Mouse (Mus musculus): Measurements from ENCODE around the gene 1600015I10Rik. TPM values are rescaled to one million over a fixed set of nuclear protein-coding genes. Genes with fewer than 3 reads are reported as not detected.

Gene 1600015I10Rik
- polyA plus RNA-seq, 1 experiment, result not detected

GRCm38 (mm10) chr6:48906371-48906770 lies 23.3 kb upstream of the 1600015I10Rik start:
- Histone ChIP-seq H3K4me3 (ENCODE audit: insufficient read depth, low read depth, low read length) (no peak overlapping the region), H3K27ac (ENCODE audit: insufficient read depth, low read depth, low read length) (no peak overlapping the region), H3K4me1 (ENCODE audit: control insufficient read depth, insufficient read depth, low read length) (no peaks in the 10 kb centered on the region)
- WGBS, result 94% methylated on average over 14 of the region's 14 CpGs
- TF ChIP-seq POLR2A (IDR thresholded peaks at IDR 0.05; ENCODE audit: insufficient read depth, low read depth, low read length), result no peak
- TF ChIP-seq CTCF (IDR thresholded peaks at IDR 0.05; ENCODE audit: insufficient read depth, low read depth, low read length), result no peak

GRCm38 (mm10) chr6:48909229-48909628 lies 20.5 kb upstream of the 1600015I10Rik start:
- no peak for TF ChIP-seq CTCF (IDR thresholded peaks at IDR 0.05; ENCODE audit: insufficient read depth, low read depth, low read length)
- TF ChIP-seq POLR2A (IDR thresholded peaks at IDR 0.05; ENCODE audit: insufficient read depth, low read depth, low read length), result no peak
- Histone ChIP-seq H3K4me1 (ENCODE audit: control insufficient read depth, insufficient read depth, low read length) (no peaks in the 10 kb centered on the region), H3K4me3 (ENCODE audit: insufficient read depth, low read depth, low read length) (no peak overlapping the region), H3K27ac (ENCODE audit: insufficient read depth, low read depth, low read length) (no peak overlapping the region)
- 92% methylated on average over 1 of the region's 1 CpGs for WGBS

- 20% methylated on average over 3 of the region's 3 CpGs for WGBS
- Histone ChIP-seq H3K27ac (ENCODE audit: insufficient read depth, low read depth, low read length) (no peak overlapping the region), H3K4me3 (ENCODE audit: insufficient read depth, low read depth, low read length) (no peak overlapping the region), H3K4me1 (ENCODE audit: control insufficient read depth, insufficient read depth, low read length) (no peaks in the 10 kb centered on the region)
- TF ChIP-seq CTCF (IDR thresholded peaks at IDR 0.05; ENCODE audit: insufficient read depth, low read depth, low read length) (no peak), POLR2A (IDR thresholded peaks at IDR 0.05; ENCODE audit: insufficient read depth, low read depth, low read length) (no peak)
Observed at GRCm38 (mm10) chr6:48912033-48912432, 17.7 kb upstream of the 1600015I10Rik start.

GRCm38 (mm10) chr6:48913587-48913986 lies 16.1 kb upstream of the 1600015I10Rik start:
- Histone ChIP-seq H3K27ac (ENCODE audit: insufficient read depth, low read depth, low read length) (no peak overlapping the region), H3K4me1 (ENCODE audit: control insufficient read depth, insufficient read depth, low read length) (no peaks in the 10 kb centered on the region), H3K4me3 (ENCODE audit: insufficient read depth, low read depth, low read length) (no peak overlapping the region)
- TF ChIP-seq POLR2A (IDR thresholded peaks at IDR 0.05; ENCODE audit: insufficient read depth, low read depth, low read length), result no peak
- TF ChIP-seq CTCF (IDR thresholded peaks at IDR 0.05; ENCODE audit: insufficient read depth, low read depth, low read length), result no peak
- 97% methylated on average over 2 of the region's 2 CpGs for WGBS

GRCm38 (mm10) chr6:48949596-48949995 lies 19.9 kb downstream of the 1600015I10Rik start:
- no peak overlapping the region for H3K27ac ChIP-seq (ENCODE audit: insufficient read depth, low read depth, low read length)
- H3K4me1 ChIP-seq (ENCODE audit: control insufficient read depth, insufficient read depth, low read length), result no peaks in the 10 kb centered on the region
- WGBS, result 76% methylated on average over 2 of the region's 2 CpGs
- no peak overlapping the region for H3K4me3 ChIP-seq (ENCODE audit: insufficient read depth, low read depth, low read length)
- TF ChIP-seq POLR2A (IDR thresholded peaks at IDR 0.05; ENCODE audit: insufficient read depth, low read depth, low read length) (no peak), CTCF (IDR thresholded peaks at IDR 0.05; ENCODE audit: insufficient read depth, low read depth, low read length) (no peak)

GRCm38 (mm10) chr6:48950676-48951075 lies 21.0 kb downstream of the 1600015I10Rik start:
- H3K4me3 ChIP-seq (ENCODE audit: insufficient read depth, low read depth, low read length), result no peak overlapping the region
- H3K27ac ChIP-seq (ENCODE audit: insufficient read depth, low read depth, low read length), result no peak overlapping the region
- no peaks in the 10 kb centered on the region for H3K4me1 ChIP-seq (ENCODE audit: control insufficient read depth, insufficient read depth, low read length)
- no peak for TF ChIP-seq CTCF (IDR thresholded peaks at IDR 0.05; ENCODE audit: insufficient read depth, low read depth, low read length)
- TF ChIP-seq POLR2A (IDR thresholded peaks at IDR 0.05; ENCODE audit: insufficient read depth, low read depth, low read length), result no peak
- WGBS, result 87% methylated on average over 5 of the region's 5 CpGs

- Histone ChIP-seq H3K4me3 (ENCODE audit: insufficient read depth, low read depth, low read length) (no peak overlapping the region), H3K4me1 (ENCODE audit: control insufficient read depth, insufficient read depth, low read length) (no peaks in the 10 kb centered on the region), H3K27ac (ENCODE audit: insufficient read depth, low read depth, low read length) (no peak overlapping the region)
- TF ChIP-seq POLR2A (IDR thresholded peaks at IDR 0.05; ENCODE audit: insufficient read depth, low read depth, low read length) (no peak), CTCF (IDR thresholded peaks at IDR 0.05; ENCODE audit: insufficient read depth, low read depth, low read length) (no peak)
- 89% methylated on average over 6 of the region's 6 CpGs for WGBS
Observed at GRCm38 (mm10) chr6:48951630-48952029, 21.9 kb downstream of the 1600015I10Rik start.

DNA sequence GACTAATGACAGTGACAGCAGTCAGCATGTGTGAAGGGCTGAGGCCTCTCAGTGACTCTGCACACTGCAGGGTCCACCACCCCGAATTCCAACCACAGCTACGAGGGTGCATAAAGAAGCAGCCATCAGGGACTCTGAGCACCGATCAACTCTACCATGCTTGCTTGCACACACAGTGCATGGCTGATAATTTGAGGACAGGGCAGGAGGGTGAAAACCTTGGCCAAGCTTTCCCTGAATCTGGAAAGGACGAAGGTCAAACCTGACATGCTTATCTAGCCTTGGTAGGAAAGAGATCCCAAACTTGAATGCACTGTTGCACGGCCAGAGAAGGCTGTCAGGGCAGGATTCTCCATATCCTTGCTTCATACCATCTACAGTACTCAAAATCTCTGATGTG lies 23.5 kb downstream of the 1600015I10Rik start:
- Histone ChIP-seq H3K4me3 (ENCODE audit: insufficient read depth, low read depth, low read length) (no peak overlapping the region), H3K27ac (ENCODE audit: insufficient read depth, low read depth, low read length) (no peak overlapping the region), H3K4me1 (ENCODE audit: control insufficient read depth, insufficient read depth, low read length) (no peaks in the 10 kb centered on the region)
- TF ChIP-seq POLR2A (IDR thresholded peaks at IDR 0.05; ENCODE audit: insufficient read depth, low read depth, low read length) (no peak), CTCF (IDR thresholded peaks at IDR 0.05; ENCODE audit: insufficient read depth, low read depth, low read length) (no peak)
- WGBS, result 91% methylated on average over 5 of the region's 5 CpGs

- Histone ChIP-seq H3K4me1 (ENCODE audit: control insufficient read depth, insufficient read depth, low read length) (no peaks in the 10 kb centered on the region), H3K27ac (ENCODE audit: insufficient read depth, low read depth, low read length) (no peak overlapping the region)
- WGBS, result 88% methylated on average over 5 of the region's 5 CpGs
Observed at GRCm38 (mm10) chr6:48954211-48954610, 24.5 kb downstream of the 1600015I10Rik start.

DNA sequence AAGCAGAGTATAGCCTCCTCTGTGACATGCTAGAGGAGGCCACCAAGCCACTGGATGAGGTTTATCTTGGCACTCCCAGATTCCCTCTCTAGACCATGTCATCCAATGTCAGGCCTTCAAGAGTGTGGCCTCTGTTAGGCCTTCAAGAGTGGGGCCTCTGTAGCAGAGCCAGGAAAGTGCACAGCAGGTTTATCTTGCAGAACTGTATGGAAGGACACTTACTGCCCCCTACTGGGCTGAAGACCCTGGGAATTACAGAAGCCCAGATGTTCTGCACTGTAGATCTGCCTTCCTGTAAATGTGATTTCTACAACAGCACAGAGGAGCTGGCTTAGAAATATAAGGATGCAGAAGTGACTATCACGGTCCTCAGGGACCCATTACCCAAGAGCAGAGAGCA lies 25.3 kb downstream of the 1600015I10Rik start:
- H3K27ac ChIP-seq (ENCODE audit: insufficient read depth, low read depth, low read length), result no peak overlapping the region
- TF ChIP-seq POLR2A (IDR thresholded peaks at IDR 0.05; ENCODE audit: insufficient read depth, low read depth, low read length), result no peak
- TF ChIP-seq CTCF (IDR thresholded peaks at IDR 0.05; ENCODE audit: insufficient read depth, low read depth, low read length), result no peak
- no peak overlapping the region for H3K4me3 ChIP-seq (ENCODE audit: insufficient read depth, low read depth, low read length)
- 47% methylated on average over 1 of the region's 1 CpGs for WGBS
- no peaks in the 10 kb centered on the region for H3K4me1 ChIP-seq (ENCODE audit: control insufficient read depth, insufficient read depth, low read length)

More at GRCm38 (mm10) chr6:48954211-48954610, 24.5 kb downstream of the 1600015I10Rik start:
- H3K4me3 ChIP-seq (ENCODE audit: insufficient read depth, low read depth, low read length), result no peak overlapping the region
- TF ChIP-seq CTCF (IDR thresholded peaks at IDR 0.05; ENCODE audit: insufficient read depth, low read depth, low read length), result no peak
- TF ChIP-seq POLR2A (IDR thresholded peaks at IDR 0.05; ENCODE audit: insufficient read depth, low read depth, low read length), result no peak
